Mouse (Mus musculus): ENCODE measurements around the gene 4933415A04Rik. TPM values are rescaled to one million over a fixed set of nuclear protein-coding genes. Genes with fewer than 3 reads are reported as not detected.
A peak's percentile ranks its signal among the peaks of the same experiment; 100 is the strongest.

Gene 4933415A04Rik
- total RNA-seq, 2 experiments from 2014 or later: 0.36 to 1.0 TPM

GRCm38 (mm10) chr11:43575061-43575375 lies 11.8 kb upstream of the 4933415A04Rik start:
- no peak for DNase-seq

- DNase-seq: no peak
These were observed 11.3 kb upstream of the 4933415A04Rik start for GRCm38 (mm10) chr11:43575376-43576151.

- no peak for DNase-seq
These were observed 8.9 kb upstream of the 4933415A04Rik start for GRCm38 (mm10) chr11:43577713-43578478.

GRCm38 (mm10) chr11:43585211-43586005 lies 1.4 kb upstream of the 4933415A04Rik start:
- no peak for DNase-seq

- no peak for DNase-seq
These were observed 2.8 kb downstream of the 4933415A04Rik start for GRCm38 (mm10) chr11:43589530-43590072.

- DNase-seq: no peak
These were observed 14.6 kb downstream of the 4933415A04Rik start, which contains the start of gene Fabp6 for GRCm38 (mm10) chr11:43601440-43601839. TSS of gene Fabp6 (minus strand) at chr11:43601540.

- no peak for DNase-seq
These were observed 17.4 kb downstream of the 4933415A04Rik start for GRCm38 (mm10) chr11:43604207-43604606.

GRCm38 (mm10) chr11:43604891-43605290 lies 18.1 kb downstream of the 4933415A04Rik start:
- DNase-seq: no peak

- no peak for DNase-seq
These were observed 19.0 kb downstream of the 4933415A04Rik start for GRCm38 (mm10) chr11:43605859-43606258.

GRCm38 (mm10) chr11:43608440-43608839 lies 21.6 kb downstream of the 4933415A04Rik start:
- no peak for DNase-seq

- peak; percentile 27 to 41 for DNase-seq
These were observed 23.3 kb downstream of the 4933415A04Rik start for GRCm38 (mm10) chr11:43610006-43610661.

GRCm38 (mm10) chr11:43610662-43611033 lies 23.8 kb downstream of the 4933415A04Rik start:
- no peak for DNase-seq

GRCm38 (mm10) chr11:43612834-43613488 lies 26.1 kb downstream of the 4933415A04Rik start:
- peak; percentile 80 to 88 for DNase-seq

GRCm38 (mm10) chr11:43617924-43618323 lies 31.1 kb downstream of the 4933415A04Rik start:
- no peak for DNase-seq

GRCm38 (mm10) chr11:43618403-43618802 lies 31.6 kb downstream of the 4933415A04Rik start:
- DNase-seq: no peak

- DNase-seq: no peak
These were observed 34.9 kb downstream of the 4933415A04Rik start for GRCm38 (mm10) chr11:43621769-43622168.

- no peak for DNase-seq
These were observed 37.5 kb downstream of the 4933415A04Rik start for GRCm38 (mm10) chr11:43624341-43624740.

- peak; percentile 68 to 81 for DNase-seq
These were observed 39.6 kb downstream of the 4933415A04Rik start for GRCm38 (mm10) chr11:43626300-43626926.

GRCm38 (mm10) chr11:43626927-43627645 lies 40.2 kb downstream of the 4933415A04Rik start:
- peak in 1 of 2 experiments; percentile 26 for DNase-seq

- DNase-seq: no peak
These were observed 44.8 kb downstream of the 4933415A04Rik start for GRCm38 (mm10) chr11:43631645-43632044.
